Mouse (Mus musculus) adrenal gland (tissue): ENCODE results near the gene Rbm42.

Experiments used
- intact Hi-C: fragments of 180-260 bp; cut with DNase I; formaldehyde crosslinking; loops from one replicate; pipeline ENCODE4 v1.15.1; 2025
- long read RNA-seq, 2 experiments: library from polyadenylated mRNA; unstranded; transcript quantifications; one replicate each; pipeline ENCODE4 v2.0.0; 2020; ENCODE audit warnings: borderline replicate concordance in 1 of 2; ENCODE audit not compliant: insufficient replicate concordance in 1 of 2

The Rbm42 gene
- long read RNA-seq, experiment 1, transcript Rbm42-201 (10 exons, 1,784 nt) = major isoform, 75 of 140 reads
- long read RNA-seq, experiment 1, transcript Rbm42-202 (9 exons, 1,526 nt) = minor isoform, 49 of 140 reads
- long read RNA-seq, experiment 1, partial matches to known transcripts = 14 of 140 reads
- long read RNA-seq, experiment 1, other reads (novel, unspliced or antisense) = 2 of 140 reads
- long read RNA-seq, experiment 2, transcript Rbm42-201 (10 exons, 1,784 nt) = major isoform, 83 of 142 reads
- long read RNA-seq, experiment 2, transcript Rbm42-202 (9 exons, 1,526 nt) = minor isoform, 56 of 142 reads
- long read RNA-seq, experiment 2, partial matches to known transcripts = 1 of 142 reads
- long read RNA-seq, experiment 2, other reads (novel, unspliced or antisense) = 2 of 142 reads

- intact Hi-C loops = no loop called here
Observed at GRCm38 (mm10) chr7:30649591-30650540, at the start of gene Rbm42. Gene Rbm42 (minus strand): TSS chr7:30650317.

DNA sequence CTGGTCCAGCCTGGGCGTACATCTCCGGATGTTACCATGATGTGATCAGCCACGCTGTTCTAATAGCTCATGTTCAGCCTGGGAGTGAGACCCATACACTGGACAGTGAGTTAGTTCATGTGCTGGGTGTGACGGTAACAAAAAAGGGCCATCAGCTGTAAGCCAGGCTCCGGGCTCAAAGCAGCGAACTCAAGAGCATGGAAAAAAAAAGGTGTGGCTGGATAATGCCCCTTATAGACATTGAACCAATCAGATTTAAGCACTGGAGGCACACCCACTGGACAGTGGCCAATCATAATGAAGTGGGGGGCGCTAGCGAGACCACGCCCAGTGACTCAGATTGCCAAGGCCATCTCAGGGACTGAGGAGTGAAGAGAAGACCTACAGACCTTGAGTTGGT, 48.5 kb upstream of the Rbm42 start, which contains the start of gene 2200002J24Rik:
TSS of gene 2200002J24Rik (plus strand) at position 338 of the 400 bp plus-strand sequence.
- intact Hi-C loops = no loop called here

GRCm38 (mm10) chr7:30698101-30698500, 48.0 kb upstream of the Rbm42 start:
- intact Hi-C loops = no loop called here

DNA sequence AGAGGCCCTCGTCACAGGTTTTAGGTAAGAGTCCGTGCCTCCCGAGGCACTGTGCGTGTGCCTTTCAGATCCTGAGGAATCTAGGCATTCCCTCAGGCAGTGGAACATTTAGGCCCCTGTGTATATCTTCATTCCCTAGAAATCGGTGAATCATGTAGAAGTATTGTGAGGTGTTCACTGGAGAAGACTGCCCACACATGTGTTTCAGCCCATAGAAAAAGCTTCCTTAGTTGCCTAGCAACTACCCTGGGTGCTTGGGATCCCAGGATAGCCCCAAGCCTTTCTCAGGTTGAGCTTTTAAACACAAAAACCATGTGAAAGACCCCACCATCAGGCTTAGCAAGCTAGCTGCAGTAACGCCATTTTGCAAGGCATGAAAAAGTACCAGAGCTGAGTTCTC, 38.2 kb upstream of the Rbm42 start:
- intact Hi-C loops = no loop called here

- intact Hi-C loops = no loop called here
Observed at GRCm38 (mm10) chr7:30683425-30683824, 33.3 kb upstream of the Rbm42 start.

DNA sequence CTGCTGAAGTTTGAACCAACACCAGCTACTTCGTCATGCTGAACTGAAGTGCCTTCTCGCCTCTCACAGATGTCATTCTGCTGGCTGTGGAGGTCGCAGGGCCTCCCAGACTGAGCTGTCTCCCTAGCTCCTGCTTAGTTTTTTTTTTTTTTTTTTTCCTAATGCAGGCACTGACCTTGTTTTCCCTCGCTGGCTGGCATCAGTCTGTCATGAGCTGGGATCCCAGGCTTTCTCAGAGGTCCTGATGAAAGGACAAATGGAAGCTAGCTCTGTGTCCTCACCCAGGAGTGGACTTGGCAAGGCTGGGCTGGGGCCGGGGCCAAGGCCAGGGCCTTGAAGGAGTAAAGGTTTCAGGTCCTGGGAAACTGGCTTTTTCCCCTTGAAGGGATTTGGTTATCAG, 31.8 kb upstream of the Rbm42 start:
- intact Hi-C loops = no loop called here

- intact Hi-C loops = loop anchor here (10.0 kb wide), 1 partner anchor 86 kb away; the partner anchor contains the start of gene Dmkn
Observed at GRCm38 (mm10) chr7:30678263-30678975, 28.3 kb upstream of the Rbm42 start.

GRCm38 (mm10) chr7:30671480-30671879, 21.4 kb upstream of the Rbm42 start, which contains the start of gene Pmis2:
Gene Pmis2 (minus strand): TSS chr7:30671605.
- intact Hi-C loops = loop anchor here (10.0 kb wide), 1 partner anchor 93 kb away; the partner anchor contains the start of gene Dmkn

- intact Hi-C loops = no loop called here
Observed at GRCm38 (mm10) chr7:30669229-30669628, 19.1 kb upstream of the Rbm42 start.

DNA sequence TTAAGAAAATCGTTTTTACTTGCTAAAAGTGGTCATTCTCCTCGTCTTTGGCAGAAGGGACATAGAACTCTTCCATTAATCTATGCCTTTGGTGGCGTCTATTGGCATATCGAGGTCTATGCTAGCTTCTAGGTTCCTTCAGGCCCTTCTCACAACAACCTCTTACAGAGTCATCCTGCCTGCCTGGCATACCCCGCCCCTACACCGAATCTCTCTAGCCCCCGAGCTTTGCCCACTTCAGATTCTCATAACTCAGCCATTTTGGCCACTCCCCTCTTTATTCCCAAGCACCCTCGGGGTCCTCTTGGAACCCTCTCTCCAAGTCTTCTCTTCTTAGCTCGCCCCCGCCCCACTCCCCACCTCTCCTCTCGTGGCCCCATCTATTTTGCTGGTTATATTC, 15.2 kb upstream of the Rbm42 start:
- intact Hi-C loops = no loop called here

- intact Hi-C loops = no loop called here
Observed at GRCm38 (mm10) chr7:30664529-30665200, 14.5 kb upstream of the Rbm42 start, which contains the start of gene Haus5. Gene Haus5 (minus strand): TSS chr7:30664994.

- intact Hi-C loops = no loop called here
Observed at GRCm38 (mm10) chr7:30639083-30639482, 11.0 kb downstream of the Rbm42 start.

DNA sequence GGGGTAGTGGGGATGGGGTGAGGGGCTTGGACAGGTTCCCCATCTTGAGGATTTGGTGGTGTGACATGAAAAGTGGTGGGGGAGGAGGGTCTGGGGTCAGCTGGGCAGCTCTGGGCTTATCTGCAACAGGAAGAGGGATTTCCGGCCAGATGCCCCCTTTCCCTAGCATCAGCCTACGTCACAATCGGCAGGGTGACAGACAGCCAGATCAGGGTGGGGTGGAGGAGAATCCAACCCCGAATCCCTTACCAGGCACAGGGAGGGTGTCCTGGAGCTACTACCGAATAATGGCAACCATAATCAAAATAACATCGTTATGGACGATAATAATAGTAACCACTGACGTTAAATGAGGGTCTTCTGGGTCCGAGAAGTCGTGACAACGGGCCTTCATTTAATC, 13.7 kb downstream of the Rbm42 start:
- intact Hi-C loops = no loop called here

GRCm38 (mm10) chr7:30635752-30636151, 14.4 kb downstream of the Rbm42 start, which contains the start of gene Etv2:
Gene Etv2 (minus strand): TSS chr7:30635852.
- intact Hi-C loops = no loop called here

- intact Hi-C loops = no loop called here
Observed at GRCm38 (mm10) chr7:30634621-30635020, 15.5 kb downstream of the Rbm42 start.

- intact Hi-C loops = no loop called here
Observed at GRCm38 (mm10) chr7:30633762-30634412, 16.2 kb downstream of the Rbm42 start.

GRCm38 (mm10) chr7:30629013-30629412, 21.1 kb downstream of the Rbm42 start:
- intact Hi-C loops = no loop called here

DNA sequence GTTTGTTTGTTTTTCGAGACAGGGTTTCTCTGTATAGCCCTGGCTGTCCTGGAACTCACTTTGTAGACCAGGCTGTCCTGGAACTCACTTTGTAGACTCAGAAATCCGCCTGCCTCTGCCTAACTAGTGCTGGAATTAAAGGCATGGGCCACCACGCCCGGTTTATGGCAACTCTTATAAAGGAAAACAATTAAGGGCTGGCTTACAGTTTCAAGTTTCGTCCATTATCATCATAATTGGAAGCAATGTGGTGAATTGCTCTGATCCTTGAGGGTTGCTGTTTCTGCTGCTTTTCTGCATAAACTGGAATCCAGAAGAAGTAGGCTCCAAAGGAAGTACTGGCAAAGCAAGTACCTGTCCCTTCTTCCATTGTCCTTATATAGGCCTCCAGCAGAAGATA, 23.5 kb downstream of the Rbm42 start:
- intact Hi-C loops = no loop called here

DNA sequence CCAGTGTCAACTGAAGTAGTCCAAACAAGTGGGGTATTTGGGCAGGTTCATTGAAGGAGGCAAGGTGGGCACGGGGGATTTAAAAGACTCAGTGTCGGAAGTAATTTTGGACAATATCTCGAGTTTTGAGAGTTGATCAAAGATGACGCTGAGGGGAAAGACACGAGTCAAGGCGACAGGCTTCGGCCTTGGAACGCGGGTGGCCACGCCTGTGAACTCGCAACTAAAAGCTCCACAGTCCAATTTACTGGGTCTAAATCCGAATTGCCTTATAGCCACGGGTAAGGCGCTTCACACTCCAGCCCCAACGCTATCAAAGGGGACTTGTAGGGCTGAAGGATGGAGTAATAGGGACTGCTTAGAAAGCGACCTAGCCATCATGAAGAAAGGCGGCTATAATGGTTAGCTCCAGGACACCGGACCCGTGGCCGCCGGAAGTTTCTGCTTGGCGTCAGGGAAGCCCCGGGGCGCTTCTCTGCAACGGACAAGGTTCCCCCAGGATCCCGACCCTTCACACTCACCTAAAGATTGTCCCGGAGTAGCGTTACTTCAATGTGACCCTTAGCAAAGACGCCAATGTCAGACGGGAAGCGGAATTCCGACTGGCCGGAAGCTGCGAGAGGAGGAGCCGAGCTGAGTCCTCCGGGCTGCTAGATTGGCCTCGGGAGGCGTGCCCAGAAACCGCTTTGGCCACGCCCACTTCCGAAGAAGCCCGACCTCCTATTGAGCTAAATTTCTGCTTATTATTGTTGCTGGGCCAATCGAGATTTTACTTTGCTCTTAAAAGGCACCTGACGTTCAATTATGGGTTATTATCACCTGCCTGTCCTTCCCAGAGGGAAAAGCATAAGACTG, 24.4 kb downstream of the Rbm42 start, which contains the start of gene Cox6b1:
TSS of gene Cox6b1 (minus strand) at position 622 of the 855 bp plus-strand sequence.
- intact Hi-C loops = no loop called here
